Mouse (Mus musculus): Measurements from ENCODE around the gene Map4.

- TF ChIP-seq EP300 (IDR thresholded peaks at IDR 0.05; ENCODE audit: low read length) (no peak), USF1 (IDR thresholded peaks at IDR 0.05; ENCODE audit: low read depth, low read length) (no peak), ELF1 (IDR thresholded peaks at IDR 0.05; ENCODE audit: low read depth, low read length) (no peak), RAD21 (IDR thresholded peaks at IDR 0.05; ENCODE audit: low read depth, low read length) (no peak)
Measured at GRCm38 (mm10) chr9:109899361-109899760, 31.9 kb upstream of the Map4 start.

Data from CH12.LX (cell line).